Mouse (Mus musculus): ENCODE results near the gene Gm45062. TPM values are rescaled to one million over a fixed set of nuclear protein-coding genes. Genes with fewer than 3 reads are reported as not detected.
A peak's percentile ranks its signal among the peaks of the same experiment; 100 is the strongest.

Gm45062 gene
- polyA plus RNA-seq, 1 experiment from 2014 or later = 4.2 TPM

DNA sequence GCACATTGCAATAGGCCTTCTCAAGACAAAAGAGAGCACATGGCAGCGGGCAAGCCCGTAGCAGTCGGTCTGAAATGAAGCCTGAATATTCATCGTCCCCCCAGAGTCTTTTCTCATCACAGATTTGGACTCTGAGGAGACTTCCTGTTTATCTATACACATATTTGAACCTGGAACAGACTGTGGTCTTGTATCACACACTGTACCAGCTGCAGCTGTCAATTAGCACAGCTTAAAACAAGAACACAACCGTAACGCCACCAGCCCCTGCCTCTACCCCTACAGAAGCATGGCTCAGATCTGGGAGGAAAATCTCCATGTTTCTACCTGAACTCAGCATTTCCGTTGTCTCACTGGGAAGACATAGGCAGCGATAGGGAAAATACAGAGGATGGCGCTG, 173.9 kb downstream of the Gm45062 start:
- WGBS = 90% methylated on average over 9 of the region's 9 CpGs
- no peak overlapping the region for H3K4me3 ChIP-seq (ENCODE audit: control insufficient read depth in 1 of 2, insufficient read depth in 1 of 2, low read depth in 1 of 2, low read length in 2 of 2)
- no peak for ATAC-seq (ENCODE audit: insufficient number of reproducible peaks, insufficient read depth, low FRiP score, low read depth)
- no peak overlapping the region for H3K27ac ChIP-seq (replicated peaks in 1 of 2; ENCODE audit: control insufficient read depth in 1 of 2, insufficient read depth in 1 of 2, low read depth in 2 of 2, low read length in 2 of 2)
- no peak overlapping the region for H3K4me2 ChIP-seq (ENCODE audit: low read length)
- no peak overlapping the region for H3K9ac ChIP-seq (ENCODE audit: low read length)
- H3K4me1 ChIP-seq (ENCODE audit: control insufficient read depth in 2 of 2, insufficient read depth in 2 of 2, low read length in 2 of 2) = peaks cover 3 to 12% of the 10 kb centered on the region in 2 experiments
- H3K36me3 ChIP-seq (ENCODE audit: control insufficient read depth, insufficient read depth, low read length) = no peaks in the 10 kb centered on the region
- no peaks in the 10 kb centered on the region for H3K27me3 ChIP-seq (ENCODE audit: control insufficient read depth, insufficient read depth, low read length)
- no peaks in the 10 kb centered on the region for H3K9me3 ChIP-seq (ENCODE audit: control insufficient read depth, low read length)

DNA sequence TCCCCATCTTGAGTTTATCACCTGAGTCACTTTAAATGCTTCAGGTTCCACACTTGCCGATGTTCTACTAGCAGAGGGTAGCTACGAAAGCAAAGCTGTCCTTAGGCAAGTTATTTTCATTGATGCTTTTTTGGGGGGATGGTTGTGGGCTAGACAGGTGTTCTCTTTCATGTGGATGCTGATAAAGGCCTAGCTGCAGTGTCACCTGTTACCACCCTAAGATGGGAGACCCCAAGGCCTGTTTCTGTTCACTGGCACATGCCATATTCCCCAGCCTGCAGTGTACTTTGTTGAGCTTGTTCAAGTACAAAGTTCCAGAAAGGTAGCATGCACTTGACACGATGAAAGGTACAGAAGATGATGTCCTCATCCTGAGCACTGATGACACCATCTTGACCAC, 178.7 kb downstream of the Gm45062 start:
- H3K36me3 ChIP-seq (ENCODE audit: control insufficient read depth, insufficient read depth, low read length) = no peaks in the 10 kb centered on the region
- no peak overlapping the region for H3K9ac ChIP-seq (ENCODE audit: low read length)
- H3K4me1 ChIP-seq (ENCODE audit: control insufficient read depth in 2 of 2, insufficient read depth in 2 of 2, low read length in 2 of 2) = no peaks in the 10 kb centered on the region
- 85% methylated on average over 3 of the region's 3 CpGs for WGBS
- no peaks in the 10 kb centered on the region for H3K27me3 ChIP-seq (ENCODE audit: control insufficient read depth, insufficient read depth, low read length)
- ATAC-seq (ENCODE audit: insufficient number of reproducible peaks, insufficient read depth, low FRiP score, low read depth) = no peak
- H3K4me2 ChIP-seq (ENCODE audit: low read length) = no peak overlapping the region
- no peaks in the 10 kb centered on the region for H3K9me3 ChIP-seq (ENCODE audit: control insufficient read depth, low read length)
- no peak overlapping the region for H3K27ac ChIP-seq (replicated peaks in 1 of 2; ENCODE audit: control insufficient read depth in 1 of 2, insufficient read depth in 1 of 2, low read depth in 2 of 2, low read length in 2 of 2)
- no peak overlapping the region for H3K4me3 ChIP-seq (ENCODE audit: control insufficient read depth in 1 of 2, insufficient read depth in 1 of 2, low read depth in 1 of 2, low read length in 2 of 2)

DNA sequence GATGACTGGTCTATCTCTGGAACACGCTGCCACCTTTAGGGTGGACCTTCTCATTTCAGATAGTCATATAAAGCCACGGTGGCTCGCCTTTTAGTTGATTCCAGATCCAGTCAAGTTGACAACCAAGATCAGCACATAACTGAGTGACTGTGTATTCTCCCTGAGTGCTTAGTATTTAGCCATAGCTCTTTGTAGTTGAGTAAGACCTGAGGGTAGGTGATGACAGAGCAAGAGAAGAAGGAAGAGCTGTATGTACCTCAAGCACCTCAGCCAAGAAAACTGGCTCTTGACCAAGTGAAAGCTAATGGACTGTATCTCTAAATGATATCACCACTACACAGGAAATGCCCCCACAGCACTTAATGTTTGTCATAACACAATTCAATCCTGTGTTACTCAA, 182.6 kb downstream of the Gm45062 start:
- Histone ChIP-seq H3K9ac (ENCODE audit: low read length) (no peak overlapping the region), H3K4me2 (ENCODE audit: low read length) (no peak overlapping the region), H3K4me1 (ENCODE audit: control insufficient read depth in 2 of 2, insufficient read depth in 2 of 2, low read length in 2 of 2) (peaks cover 3 to 4% of the 10 kb centered on the region in 2 experiments), H3K27ac (replicated peaks in 1 of 2; ENCODE audit: control insufficient read depth in 1 of 2, insufficient read depth in 1 of 2, low read depth in 2 of 2, low read length in 2 of 2) (no peak overlapping the region), H3K9me3 (ENCODE audit: control insufficient read depth, low read length) (no peaks in the 10 kb centered on the region), H3K27me3 (ENCODE audit: control insufficient read depth, insufficient read depth, low read length) (no peaks in the 10 kb centered on the region), H3K4me3 (ENCODE audit: control insufficient read depth in 1 of 2, insufficient read depth in 1 of 2, low read depth in 1 of 2, low read length in 2 of 2) (no peak overlapping the region), H3K36me3 (ENCODE audit: control insufficient read depth, insufficient read depth, low read length) (no peaks in the 10 kb centered on the region)
- 86% methylated on average over 3 of the region's 3 CpGs for WGBS
- ATAC-seq (ENCODE audit: insufficient number of reproducible peaks, insufficient read depth, low FRiP score, low read depth) = no peak

DNA sequence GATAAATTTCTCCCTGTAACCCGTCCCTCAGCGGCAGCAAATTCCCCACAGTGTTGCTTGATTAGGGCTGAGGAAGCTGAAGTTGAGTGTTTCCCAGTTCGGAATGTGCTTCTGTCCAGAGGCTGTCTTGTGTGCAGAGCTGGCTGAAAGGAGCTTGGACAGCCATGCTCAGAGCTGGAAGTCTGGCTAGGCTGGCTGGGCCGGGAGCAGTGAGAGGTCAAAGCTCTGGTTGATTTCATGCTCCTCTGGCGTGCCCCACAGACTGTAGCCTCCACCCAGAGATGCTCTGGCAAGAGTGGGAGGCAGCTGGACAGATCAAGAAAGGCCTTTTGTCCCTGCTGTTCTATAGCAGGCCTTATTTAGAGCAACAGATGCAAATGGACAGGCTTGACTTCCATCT, 187.5 kb downstream of the Gm45062 start:
- no peak for ATAC-seq (ENCODE audit: insufficient number of reproducible peaks, insufficient read depth, low FRiP score, low read depth)
- Histone ChIP-seq H3K4me3 (ENCODE audit: control insufficient read depth in 1 of 2, insufficient read depth in 1 of 2, low read depth in 1 of 2, low read length in 2 of 2) (no peak overlapping the region), H3K27me3 (ENCODE audit: control insufficient read depth, insufficient read depth, low read length) (no peaks in the 10 kb centered on the region), H3K9me3 (ENCODE audit: control insufficient read depth, low read length) (no peaks in the 10 kb centered on the region), H3K4me2 (ENCODE audit: low read length) (no peak overlapping the region), H3K4me1 (ENCODE audit: control insufficient read depth in 2 of 2, insufficient read depth in 2 of 2, low read length in 2 of 2) (peaks cover 7 to 10% of the 10 kb centered on the region in 2 experiments), H3K36me3 (ENCODE audit: control insufficient read depth, insufficient read depth, low read length) (no peaks in the 10 kb centered on the region), H3K27ac (replicated peaks in 1 of 2; ENCODE audit: control insufficient read depth in 1 of 2, insufficient read depth in 1 of 2, low read depth in 2 of 2, low read length in 2 of 2) (peak overlapping the region; percentile 44 to 57), H3K9ac (ENCODE audit: low read length) (no peak overlapping the region)
- WGBS = 21% methylated on average over 5 of the region's 5 CpGs

DNA sequence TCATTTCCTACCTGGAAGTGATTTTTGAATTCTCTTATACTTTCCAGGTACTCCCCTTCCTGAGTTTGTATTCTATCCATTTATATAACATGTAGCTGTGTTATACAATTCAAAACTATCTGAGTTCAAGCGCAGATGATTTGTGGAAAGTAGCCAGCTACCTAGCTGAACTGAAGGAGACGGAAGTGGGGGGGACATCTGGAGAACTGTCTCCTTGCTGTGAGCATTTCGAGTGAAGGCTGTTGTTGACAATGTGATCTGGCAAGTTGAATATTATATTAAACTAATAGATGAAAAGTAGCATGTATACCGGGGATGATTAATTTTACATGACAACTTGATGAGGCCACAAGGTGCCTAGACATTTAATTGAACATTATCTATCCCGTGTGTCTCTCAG, 196.3 kb downstream of the Gm45062 start:
- ATAC-seq (ENCODE audit: insufficient number of reproducible peaks, insufficient read depth, low FRiP score, low read depth) = no peak
- H3K9ac ChIP-seq (ENCODE audit: low read length) = no peak overlapping the region
- H3K4me1 ChIP-seq (ENCODE audit: control insufficient read depth in 2 of 2, insufficient read depth in 2 of 2, low read length in 2 of 2) = no peaks in the 10 kb centered on the region
- no peak overlapping the region for H3K4me2 ChIP-seq (ENCODE audit: low read length)
- WGBS = 87% methylated on average over 5 of the region's 5 CpGs
- no peak overlapping the region for H3K4me3 ChIP-seq (ENCODE audit: control insufficient read depth in 1 of 2, insufficient read depth in 1 of 2, low read depth in 1 of 2, low read length in 2 of 2)
- H3K36me3 ChIP-seq (ENCODE audit: control insufficient read depth, insufficient read depth, low read length) = no peaks in the 10 kb centered on the region
- no peaks in the 10 kb centered on the region for H3K27me3 ChIP-seq (ENCODE audit: control insufficient read depth, insufficient read depth, low read length)
- H3K27ac ChIP-seq (replicated peaks in 1 of 2; ENCODE audit: control insufficient read depth in 1 of 2, insufficient read depth in 1 of 2, low read depth in 2 of 2, low read length in 2 of 2) = no peak overlapping the region
- H3K9me3 ChIP-seq (ENCODE audit: control insufficient read depth, low read length) = peaks cover 5% of the 10 kb centered on the region; the same call in 1 of the 2 replicates

DNA sequence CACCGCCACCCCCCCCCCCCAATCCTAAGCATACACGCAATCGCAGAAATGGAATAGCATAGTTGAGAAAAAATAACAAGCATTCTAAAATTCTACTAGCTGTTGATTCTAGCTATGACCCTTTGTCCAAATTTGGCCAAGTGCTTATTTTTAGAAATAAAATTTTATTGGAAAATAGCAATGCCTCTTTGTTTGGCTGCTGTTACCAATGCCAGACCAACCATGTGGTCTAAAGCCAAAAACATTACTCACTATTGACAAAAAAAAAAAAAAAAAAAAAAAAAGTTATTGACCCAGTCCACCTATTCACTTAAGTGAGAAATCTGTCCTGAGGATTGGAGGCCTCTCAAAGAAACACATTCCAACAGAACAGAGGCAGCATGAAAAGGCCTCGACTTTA, 199.3 kb downstream of the Gm45062 start:
- Histone ChIP-seq H3K27me3 (ENCODE audit: control insufficient read depth, insufficient read depth, low read length) (no peaks in the 10 kb centered on the region), H3K4me1 (ENCODE audit: control insufficient read depth in 2 of 2, insufficient read depth in 2 of 2, low read length in 2 of 2) (no peaks in the 10 kb centered on the region), H3K4me3 (ENCODE audit: control insufficient read depth in 1 of 2, insufficient read depth in 1 of 2, low read depth in 1 of 2, low read length in 2 of 2) (no peak overlapping the region), H3K36me3 (ENCODE audit: control insufficient read depth, insufficient read depth, low read length) (no peaks in the 10 kb centered on the region), H3K4me2 (ENCODE audit: low read length) (no peak overlapping the region), H3K9me3 (ENCODE audit: control insufficient read depth, low read length) (peaks cover 4% of the 10 kb centered on the region; the same call in 1 of the 2 replicates), H3K27ac (replicated peaks in 1 of 2; ENCODE audit: control insufficient read depth in 1 of 2, insufficient read depth in 1 of 2, low read depth in 2 of 2, low read length in 2 of 2) (no peak overlapping the region), H3K9ac (ENCODE audit: low read length) (no peak overlapping the region)
- 91% methylated on average over 4 of the region's 4 CpGs for WGBS
- no peak for ATAC-seq (ENCODE audit: insufficient number of reproducible peaks, insufficient read depth, low FRiP score, low read depth)

DNA sequence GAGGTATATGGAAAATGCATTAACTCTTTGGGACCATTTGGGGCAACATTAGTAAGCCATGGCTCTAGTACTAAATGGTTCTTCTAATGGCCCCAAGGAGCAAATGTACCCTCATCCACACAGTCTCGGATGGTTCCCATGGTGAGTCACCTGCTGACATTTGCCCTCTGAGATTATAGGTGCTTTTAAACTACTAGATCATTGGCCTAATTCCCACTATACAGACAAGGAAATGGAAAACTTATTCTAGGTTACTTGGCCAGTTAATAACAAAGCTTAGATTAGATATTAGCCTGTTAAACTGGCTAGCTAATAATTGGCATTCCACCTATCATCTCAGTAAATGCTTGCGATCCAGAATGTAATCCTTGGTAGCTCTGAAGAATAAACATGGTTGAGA, 203.2 kb downstream of the Gm45062 start:
- Histone ChIP-seq H3K4me3 (ENCODE audit: control insufficient read depth in 1 of 2, insufficient read depth in 1 of 2, low read depth in 1 of 2, low read length in 2 of 2) (no peak overlapping the region), H3K27ac (replicated peaks in 1 of 2; ENCODE audit: control insufficient read depth in 1 of 2, insufficient read depth in 1 of 2, low read depth in 2 of 2, low read length in 2 of 2) (no peak overlapping the region), H3K9me3 (ENCODE audit: control insufficient read depth, low read length) (no peaks in the 10 kb centered on the region), H3K4me2 (ENCODE audit: low read length) (no peak overlapping the region), H3K27me3 (ENCODE audit: control insufficient read depth, insufficient read depth, low read length) (no peaks in the 10 kb centered on the region), H3K9ac (ENCODE audit: low read length) (no peak overlapping the region), H3K36me3 (ENCODE audit: control insufficient read depth, insufficient read depth, low read length) (no peaks in the 10 kb centered on the region), H3K4me1 (ENCODE audit: control insufficient read depth in 2 of 2, insufficient read depth in 2 of 2, low read length in 2 of 2) (no peaks in the 10 kb centered on the region; a peak in 1 of 4 replicates)
- no peak for ATAC-seq (ENCODE audit: insufficient number of reproducible peaks, insufficient read depth, low FRiP score, low read depth)
- WGBS = 90% methylated on average over 2 of the region's 2 CpGs

DNA sequence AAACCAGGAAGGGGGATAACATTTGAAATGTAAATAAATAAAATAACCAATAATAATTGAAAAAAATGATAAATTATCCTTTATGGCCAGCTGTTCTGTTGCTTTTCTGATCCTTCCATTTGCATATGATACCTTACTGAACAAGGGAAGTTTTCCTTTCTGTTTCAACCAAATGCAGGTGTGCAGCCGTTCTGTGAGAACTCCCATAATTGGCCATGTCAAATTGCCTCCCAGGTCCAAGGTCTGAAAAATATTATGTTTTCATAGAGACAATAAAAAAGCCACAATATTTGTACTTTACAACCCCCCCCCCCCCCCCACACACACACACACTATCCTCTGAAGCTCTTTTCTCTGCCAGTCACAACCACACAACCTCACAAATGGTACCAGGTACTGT, 206.1 kb downstream of the Gm45062 start:
- Histone ChIP-seq H3K27me3 (ENCODE audit: control insufficient read depth, insufficient read depth, low read length) (no peaks in the 10 kb centered on the region), H3K4me3 (ENCODE audit: control insufficient read depth in 1 of 2, insufficient read depth in 1 of 2, low read depth in 1 of 2, low read length in 2 of 2) (no peak overlapping the region), H3K9me3 (ENCODE audit: control insufficient read depth, low read length) (no peaks in the 10 kb centered on the region), H3K4me1 (ENCODE audit: control insufficient read depth in 2 of 2, insufficient read depth in 2 of 2, low read length in 2 of 2) (no peaks in the 10 kb centered on the region; a peak in 1 of 4 replicates), H3K36me3 (ENCODE audit: control insufficient read depth, insufficient read depth, low read length) (no peaks in the 10 kb centered on the region), H3K4me2 (ENCODE audit: low read length) (no peak overlapping the region), H3K9ac (ENCODE audit: low read length) (no peak overlapping the region), H3K27ac (replicated peaks in 1 of 2; ENCODE audit: control insufficient read depth in 1 of 2, insufficient read depth in 1 of 2, low read depth in 2 of 2, low read length in 2 of 2) (no peak overlapping the region)
- ATAC-seq (ENCODE audit: insufficient number of reproducible peaks, insufficient read depth, low FRiP score, low read depth) = no peak
- 96% methylated on average over 1 of the region's 1 CpGs for WGBS
